Mouse (Mus musculus): ENCODE data around the gene Ccdc180. TPM values are rescaled to one million over a fixed set of nuclear protein-coding genes. Genes with fewer than 3 reads are reported as not detected.

Ccdc180 gene
- under 1 TPM; 0.21 to 0.70 (median 0.36) TPM for total RNA-seq (2022)

DNA sequence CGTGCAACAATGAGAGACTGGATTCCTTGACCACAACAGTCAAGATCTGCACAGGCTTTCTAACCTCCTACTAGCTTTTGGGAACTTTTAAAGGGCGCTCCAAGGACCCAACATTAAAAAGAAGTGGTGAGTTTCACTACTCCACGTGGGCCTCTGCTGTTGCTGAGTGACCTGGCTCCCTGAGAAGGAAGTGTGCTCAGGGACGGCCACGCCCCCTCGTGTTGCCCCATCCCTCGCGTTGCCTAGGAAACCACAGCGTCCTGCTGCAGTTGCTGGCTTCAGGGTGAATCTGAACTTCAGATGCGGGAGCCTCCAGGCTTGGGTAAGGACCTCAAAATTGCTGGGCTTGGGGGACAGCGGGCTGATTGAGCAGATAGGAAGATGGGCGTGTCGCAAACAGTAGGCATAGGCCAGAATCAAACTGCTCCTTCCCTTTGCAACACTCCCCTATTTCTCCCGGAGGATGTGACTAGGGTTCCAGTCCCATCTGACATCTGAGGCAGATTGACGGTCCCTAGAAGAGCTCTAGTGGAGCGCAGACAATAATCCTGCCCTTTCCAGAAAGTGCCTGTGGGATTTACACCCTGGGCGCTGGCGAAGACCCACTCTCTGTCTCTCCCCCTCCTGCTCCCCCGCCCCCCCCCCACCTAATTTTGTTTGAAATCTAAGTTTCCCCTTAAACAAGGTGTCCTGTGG is at the start of gene Ccdc180:
Gene Ccdc180, plus strand, starts transcription at position 238 of the 696 bp plus-strand sequence.
- peak; percentile 9 to 19 for DNase-seq (ENCODE audit: low spot score in 2 of 2)

DNA sequence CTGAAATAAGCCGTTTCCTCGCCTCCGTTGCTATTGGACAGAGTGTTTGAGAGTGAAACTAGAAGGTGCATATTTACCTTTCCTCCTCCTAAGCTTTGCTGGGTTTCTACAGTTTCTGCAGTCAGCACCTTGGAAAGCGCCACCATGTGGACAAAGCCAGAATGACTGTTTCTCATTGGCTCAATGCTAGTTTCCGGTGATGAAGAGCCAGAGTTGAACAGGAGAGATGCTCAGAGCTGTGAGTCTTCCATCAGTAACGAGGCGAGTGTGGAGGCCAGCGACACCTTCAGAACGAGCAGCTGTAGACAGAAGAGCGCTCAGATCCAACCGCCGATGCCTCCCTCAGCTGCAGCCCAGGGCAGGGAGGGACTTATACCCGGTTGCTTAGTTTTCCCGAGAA is 45.7 kb upstream of the Ccdc180 start:
- DNase-seq (ENCODE audit: low spot score in 2 of 2): peak in 1 of 2 experiments; percentile 39

DNA sequence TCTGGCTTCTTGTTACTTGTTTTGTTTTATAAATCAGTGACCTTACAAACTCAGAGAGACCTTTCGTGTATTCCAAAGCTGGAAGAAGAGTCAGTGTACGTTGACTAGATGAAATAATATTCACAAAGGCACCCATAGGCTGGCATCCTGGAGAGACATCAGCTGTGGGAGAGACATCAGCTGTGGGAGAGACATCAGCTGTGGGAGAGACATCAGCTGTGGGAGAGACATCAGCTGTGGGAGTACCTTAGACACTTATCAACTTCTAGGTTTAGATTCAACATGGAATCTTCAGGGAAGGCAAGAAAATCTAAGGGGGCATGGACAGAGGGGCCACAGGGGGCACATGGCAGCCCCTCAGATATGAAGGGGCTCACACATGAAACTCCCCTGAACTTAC is 43.8 kb upstream of the Ccdc180 start:
- DNase-seq (ENCODE audit: low spot score in 2 of 2): no peak

DNA sequence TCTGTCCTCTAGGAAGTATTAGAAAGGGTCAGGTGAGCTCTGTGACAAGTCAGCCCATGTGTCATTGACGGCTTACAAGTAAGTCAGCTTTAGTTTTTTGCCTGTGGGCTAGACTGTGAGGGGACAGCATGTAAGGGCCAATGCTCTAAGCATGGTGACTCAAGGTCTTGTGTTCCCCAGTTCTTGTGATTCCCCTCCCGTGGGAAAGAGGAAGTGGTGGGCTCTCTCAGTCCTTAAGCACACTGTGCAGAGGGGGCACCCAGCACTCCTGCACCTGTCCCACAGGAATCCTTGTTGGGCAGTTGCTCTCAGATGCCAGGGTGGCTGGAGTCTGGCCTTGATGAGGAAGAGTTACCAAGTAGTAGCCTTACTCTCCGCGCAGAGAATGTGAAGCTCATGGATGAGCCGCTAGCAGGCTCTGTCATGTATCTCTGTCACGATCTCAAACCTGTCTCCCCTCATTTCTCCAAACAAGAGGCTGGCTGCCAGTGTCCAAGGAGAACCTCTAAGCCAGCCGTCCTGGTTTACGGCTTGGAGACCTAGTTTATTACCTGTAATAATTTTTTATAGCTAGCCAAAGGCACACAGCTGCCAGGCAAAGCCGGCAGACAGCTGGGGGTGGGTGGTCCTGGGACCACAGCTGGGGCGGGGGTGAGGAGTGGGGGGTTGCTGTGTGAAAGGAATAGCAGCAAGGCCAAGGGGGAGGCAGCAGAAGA is 41.8 kb upstream of the Ccdc180 start, which contains the start of gene Stra6l:
Gene Stra6l, plus strand, starts transcription at position 556 of the 716 bp plus-strand sequence.
- DNase-seq (ENCODE audit: low spot score in 2 of 2): no peak

DNA sequence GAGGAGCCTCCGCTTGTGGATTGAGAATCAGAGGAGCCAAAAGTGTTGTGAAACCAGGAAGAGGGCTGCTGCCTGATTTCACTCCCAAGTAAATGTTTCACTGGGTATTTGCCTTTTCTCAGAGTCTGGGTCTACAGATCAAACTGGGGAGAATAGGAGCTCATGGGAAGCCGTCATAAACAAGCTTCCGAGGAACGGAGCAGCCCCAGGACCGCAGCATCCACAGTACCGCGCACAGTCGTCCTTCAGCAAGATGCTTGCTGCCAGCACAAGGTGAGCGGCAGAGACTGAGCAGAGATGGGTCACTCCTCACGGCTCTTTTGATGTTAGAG is 41.3 kb upstream of the Ccdc180 start:
- DNase-seq (ENCODE audit: low spot score in 2 of 2): no peak

DNA sequence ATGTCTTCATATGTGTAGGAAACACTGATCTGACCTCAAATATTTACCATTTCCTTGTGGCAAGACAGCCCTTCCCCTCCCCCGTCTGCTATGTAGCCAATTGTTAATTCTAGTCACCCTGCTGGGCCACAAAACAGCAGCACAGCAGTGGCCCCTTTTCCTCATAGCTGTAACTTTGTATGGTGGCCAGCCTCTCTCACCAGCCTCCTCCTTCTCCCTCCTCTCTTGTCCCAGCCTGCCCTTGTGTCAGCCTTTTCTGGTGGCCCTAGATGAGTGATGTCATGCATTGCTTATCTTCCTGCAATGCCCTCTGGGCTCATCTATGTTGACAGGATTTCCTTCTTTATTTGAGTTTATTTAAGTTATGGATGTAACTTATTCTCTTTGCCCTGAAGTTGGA is 40.7 kb upstream of the Ccdc180 start:
- DNase-seq (ENCODE audit: low spot score in 2 of 2): no peak

DNA sequence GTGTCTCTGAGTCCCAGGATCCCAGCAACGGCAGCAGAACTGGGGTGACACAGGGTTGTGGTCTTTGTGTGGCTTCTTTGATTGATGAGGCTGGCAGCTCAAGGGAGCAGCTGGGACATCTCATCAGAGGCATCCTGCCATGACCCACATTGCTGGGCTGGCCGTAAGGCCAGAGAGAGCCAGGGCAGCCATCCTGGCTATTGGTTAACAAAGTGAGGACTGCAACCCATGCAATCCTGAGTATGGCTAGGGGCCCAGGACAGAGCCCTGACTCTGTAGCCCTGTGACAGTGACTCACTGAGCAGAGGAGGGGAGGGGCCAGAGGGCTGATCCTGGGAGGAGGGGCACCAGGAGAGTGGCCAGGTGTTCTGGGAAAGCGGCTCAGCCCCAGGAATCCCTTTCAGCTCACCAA is 38.5 kb upstream of the Ccdc180 start:
- DNase-seq (ENCODE audit: low spot score in 2 of 2): no peak

DNA sequence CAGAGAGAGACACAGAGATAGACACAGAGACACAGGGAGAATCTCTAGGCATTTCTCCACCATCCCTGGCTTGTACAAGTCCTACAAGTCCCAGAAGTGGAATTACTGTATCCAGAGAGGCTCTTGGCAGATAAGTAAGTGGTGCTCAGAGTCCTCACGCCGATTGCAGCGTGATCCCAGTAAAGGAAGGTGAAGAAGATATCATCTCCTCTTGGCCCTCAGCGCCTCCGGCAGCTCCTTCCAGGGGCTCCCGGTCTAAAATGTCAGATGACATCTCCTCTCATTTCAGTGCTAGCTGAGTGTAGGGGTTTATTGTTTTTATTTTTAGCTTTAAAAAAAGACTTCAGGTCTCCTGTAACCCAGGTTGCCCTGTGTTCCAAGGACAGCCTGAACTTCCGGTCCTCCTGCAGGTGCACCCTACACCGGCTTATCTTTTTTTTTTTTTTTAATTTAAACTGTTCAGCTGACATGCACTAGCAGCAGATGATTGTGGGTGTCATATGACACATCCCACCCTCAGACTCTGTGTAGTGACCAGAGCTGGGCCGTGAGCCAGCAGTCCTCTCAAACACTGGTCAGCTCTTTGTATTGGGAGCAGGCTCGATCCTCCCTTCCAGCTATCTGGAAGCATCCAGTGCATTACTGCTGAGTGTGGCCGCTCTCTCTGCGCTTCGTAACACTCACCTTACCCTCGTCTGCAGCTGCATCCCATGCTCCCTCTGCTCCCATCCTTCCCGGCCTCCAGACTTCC is 36.4 kb upstream of the Ccdc180 start:
- DNase-seq (ENCODE audit: low spot score in 2 of 2): no peak

DNA sequence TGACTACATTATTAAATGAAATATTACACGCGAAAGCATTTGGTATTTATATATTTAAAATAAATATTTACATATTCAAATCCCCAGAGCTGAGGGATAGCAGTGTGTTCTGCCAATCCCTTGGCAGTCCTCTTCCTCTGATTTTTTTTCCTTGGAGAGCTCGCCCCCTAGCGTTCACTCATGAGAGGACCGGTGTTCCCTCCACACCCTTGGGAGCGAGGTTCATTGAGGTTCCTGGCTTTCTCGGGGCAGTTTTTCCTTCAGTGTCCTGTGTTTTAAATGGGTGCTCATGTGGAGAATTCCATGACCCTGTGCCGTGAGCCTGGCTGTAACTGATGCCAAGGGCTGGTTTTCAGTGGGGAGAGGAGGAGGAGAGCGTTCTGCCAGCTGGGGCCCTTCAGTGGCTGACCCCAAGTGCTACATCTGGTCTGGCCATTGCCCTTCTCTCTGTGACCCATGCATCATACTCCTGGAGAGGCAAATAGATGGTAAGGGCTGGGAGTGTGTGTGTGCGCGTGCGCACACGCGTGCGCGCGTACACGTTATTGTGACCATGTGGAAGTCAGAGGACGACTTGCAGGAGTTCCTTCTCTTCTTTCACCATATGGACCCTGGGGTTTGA is 34.2 kb upstream of the Ccdc180 start:
- peak; percentile 48 to 71 for DNase-seq (ENCODE audit: low spot score in 2 of 2)

DNA sequence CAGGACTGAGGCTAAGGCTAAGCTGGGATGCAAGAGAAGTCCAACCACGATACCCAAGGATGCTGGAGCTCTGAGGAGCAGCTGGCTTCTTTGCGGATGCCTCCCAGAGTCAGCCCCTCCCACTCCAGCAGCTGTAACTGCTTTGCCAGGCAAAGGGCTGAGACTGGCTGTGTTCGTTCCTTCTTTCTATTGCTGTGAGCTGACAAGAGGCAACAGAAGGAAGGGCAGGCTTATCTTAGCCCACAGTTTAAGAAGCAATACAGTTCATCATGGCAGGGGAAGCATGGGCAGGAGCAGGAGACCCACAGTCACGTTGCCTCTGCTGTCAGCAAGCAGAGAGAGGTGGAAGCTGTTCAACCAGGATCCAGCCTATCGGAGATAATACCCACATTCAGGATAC is 28.9 kb upstream of the Ccdc180 start:
- DNase-seq (ENCODE audit: low spot score in 2 of 2): no peak

DNA sequence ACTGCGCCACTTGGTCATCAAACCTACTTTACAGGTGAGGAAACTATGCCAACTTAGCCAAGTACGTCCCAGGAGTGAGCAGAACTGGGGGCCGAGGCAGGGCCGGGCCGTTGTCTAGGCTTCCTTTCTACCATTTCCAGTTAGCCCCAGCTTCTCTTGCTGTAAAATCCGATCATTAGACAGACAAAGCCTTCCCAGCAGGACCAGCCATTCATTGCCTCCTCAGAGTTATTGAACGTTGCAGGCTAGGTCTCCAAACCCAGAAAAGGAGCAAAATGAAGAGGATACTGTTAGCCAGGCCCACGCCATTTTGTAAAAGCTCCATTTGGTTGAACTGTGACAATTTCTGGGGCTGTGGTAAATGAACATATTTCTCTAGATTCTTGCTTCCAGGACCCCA is 22.7 kb upstream of the Ccdc180 start:
- DNase-seq (ENCODE audit: low spot score in 2 of 2): no peak

DNA sequence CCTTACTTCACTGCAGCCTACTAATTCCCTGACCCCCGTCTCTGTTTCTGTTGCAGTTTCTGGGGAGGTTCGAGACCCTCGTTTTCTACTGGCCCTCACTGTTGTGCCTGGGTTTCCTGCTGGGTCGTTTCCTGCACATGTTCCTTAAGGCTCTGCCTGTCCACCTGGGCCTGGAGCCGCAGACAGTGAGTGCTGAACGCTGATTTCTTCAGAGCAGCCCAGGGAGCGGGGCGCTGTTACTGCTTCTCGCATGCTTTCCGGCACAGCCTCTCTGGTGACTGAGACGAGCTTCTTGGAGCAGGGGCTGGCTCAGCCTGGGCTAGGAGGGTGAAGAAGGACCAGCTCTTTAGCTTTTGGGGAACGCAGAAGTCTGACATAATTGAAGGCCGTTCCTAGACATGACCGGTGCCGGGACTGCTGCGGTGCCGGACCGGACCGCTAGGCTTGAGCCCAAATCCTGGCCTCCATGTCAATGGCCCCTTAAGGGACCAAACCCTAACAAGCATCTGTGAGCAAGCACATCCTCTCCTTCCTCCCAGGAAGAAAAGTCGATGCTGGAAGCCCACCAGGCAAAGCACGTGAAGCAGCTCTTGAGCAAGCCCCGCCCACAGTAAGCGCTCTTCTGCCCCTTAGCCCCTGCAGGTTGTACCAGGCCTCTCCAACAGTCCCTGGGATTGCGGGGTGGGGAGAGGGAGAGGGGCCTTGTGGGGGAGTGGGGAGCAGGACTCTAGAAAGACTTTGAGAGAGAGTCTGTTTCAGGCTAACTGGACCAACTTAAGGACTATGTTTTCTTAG is 20.9 kb upstream of the Ccdc180 start:
- DNase-seq (ENCODE audit: low spot score in 2 of 2): no peak

DNA sequence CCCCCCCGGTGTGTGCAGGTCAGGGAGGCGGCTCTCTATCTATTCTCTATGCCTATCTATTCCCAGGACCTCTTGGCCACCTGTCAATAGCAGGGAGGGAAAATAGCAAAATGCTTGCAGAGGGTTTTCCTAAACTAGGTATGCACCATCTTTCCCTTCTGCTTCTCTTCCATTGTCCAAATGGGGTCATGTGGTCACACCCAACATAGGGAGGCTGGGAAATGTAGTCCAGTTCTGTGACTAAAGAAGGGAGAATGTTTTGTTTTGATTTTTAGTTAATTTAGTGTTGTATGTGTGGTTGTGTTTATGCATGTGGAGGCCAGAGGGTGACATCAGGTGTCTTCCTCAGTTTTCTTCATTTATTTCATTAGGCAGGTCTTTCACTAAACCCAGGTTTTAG is 18.0 kb upstream of the Ccdc180 start:
- DNase-seq (ENCODE audit: low spot score in 2 of 2): no peak

DNA sequence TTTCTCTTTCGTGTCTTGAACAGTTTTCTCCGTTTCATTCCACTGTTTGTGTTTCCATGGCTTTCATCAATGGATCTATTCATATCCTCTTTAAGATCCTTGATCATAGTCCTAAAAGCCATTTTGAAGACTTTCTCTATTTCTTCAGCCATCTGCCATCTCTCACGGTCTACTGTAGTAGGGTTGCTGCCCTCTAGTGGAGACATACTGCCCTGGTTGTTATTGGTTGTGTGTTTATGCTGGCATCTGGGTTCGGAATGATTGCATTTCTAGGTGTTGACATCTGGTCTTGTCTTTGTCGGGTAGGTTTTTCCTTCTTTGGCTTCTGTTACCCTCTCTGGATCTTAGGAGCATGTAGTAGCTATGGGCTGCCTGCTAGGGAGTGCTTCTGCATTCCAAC is 11.2 kb upstream of the Ccdc180 start:
- peak; percentile 9 to 21 for DNase-seq (ENCODE audit: low spot score in 2 of 2)

DNA sequence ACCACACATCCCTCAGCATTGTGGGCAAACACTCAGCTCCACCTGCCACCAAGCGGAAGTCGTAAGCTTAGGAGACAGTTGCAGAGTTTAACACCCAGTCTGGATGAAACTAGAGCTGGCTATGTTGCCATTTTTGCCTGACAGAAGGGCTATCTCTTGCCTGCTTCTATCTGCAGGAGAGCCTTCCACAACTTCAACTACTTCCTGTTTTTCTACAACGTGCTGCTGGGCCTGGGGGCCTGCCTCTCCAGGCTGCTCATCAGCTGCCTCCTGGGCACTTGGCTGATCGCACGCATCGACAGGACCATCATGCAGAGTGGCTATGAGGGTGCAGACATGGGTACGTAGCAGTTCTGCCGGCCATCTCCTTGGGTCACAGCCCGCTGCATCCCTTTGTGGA is 7.6 kb upstream of the Ccdc180 start:
- no peak for DNase-seq (ENCODE audit: low spot score in 2 of 2)

DNA sequence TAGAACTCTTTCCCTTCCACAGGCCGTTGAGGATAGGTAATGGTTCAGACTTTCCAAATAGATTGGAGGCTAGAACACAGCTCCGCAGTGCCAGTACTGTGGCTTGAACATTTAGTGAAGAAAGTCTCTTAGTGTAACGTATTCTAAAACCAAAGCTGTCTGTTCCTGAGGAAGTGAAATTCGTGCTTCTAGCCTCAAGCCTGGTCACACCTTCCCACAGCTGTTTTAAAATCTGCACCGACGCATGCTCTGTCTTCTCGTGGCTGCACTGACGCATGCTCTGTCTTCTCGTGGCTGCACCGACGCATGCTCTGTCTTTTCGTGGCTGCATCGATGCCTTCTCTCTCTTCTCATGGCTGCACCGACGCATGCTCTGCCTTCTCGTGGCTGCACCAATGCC is 6.9 kb upstream of the Ccdc180 start:
- no peak for DNase-seq (ENCODE audit: low spot score in 2 of 2)

DNA sequence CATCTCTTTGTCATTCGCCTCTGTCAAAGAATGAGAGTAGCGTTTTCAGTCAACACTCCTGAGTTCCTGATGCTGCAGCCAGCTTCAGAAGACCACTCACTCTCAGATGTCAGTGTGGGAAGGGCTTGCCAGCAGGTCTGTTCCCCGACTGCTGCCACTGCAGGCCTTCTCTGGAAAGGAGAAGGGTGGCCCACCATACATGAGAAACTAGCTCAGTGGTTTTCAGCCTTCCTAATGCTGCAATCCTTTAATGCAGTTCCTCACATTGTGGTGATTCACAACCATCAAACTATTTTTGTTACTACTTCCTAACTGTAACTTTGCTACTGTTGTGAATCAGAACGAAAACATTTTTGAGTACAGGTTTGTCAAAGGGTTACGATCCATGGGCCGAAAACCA is 616 bp upstream of the Ccdc180 start:
- DNase-seq (ENCODE audit: low spot score in 2 of 2): no peak

DNA sequence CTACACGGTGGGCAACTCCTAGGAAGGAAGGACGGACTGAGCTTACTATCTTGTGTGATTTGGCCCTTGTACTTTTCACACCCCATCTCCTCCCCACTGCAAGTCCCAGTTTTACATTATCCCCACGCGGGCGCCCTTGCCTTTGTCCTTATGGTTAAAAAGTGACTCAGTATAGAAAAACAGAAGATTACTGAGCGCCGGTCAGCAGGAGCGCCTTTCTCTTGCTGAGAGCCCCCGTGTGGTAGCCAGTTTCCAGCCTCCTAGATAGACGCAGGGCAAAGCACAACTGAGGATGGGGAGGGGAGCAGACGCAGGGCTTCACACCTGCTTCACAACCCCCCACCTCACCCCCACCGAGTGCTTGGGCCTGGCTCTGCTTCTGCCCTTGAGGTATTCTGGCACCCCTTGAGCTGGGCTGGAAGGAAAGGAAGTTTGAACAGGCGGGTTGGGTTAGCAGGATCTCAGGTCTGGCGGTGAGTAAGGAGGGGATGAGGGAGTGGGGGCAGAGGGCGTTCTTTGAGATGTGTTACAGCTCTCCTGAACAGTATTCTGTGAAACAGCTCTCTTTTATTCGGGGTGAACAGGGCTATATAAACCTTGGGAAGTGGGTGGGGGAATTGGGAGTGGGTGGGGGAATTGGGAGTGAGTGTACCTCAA is 6.5 kb downstream of the Ccdc180 start:
- DNase-seq (ENCODE audit: low spot score in 2 of 2): no peak

DNA sequence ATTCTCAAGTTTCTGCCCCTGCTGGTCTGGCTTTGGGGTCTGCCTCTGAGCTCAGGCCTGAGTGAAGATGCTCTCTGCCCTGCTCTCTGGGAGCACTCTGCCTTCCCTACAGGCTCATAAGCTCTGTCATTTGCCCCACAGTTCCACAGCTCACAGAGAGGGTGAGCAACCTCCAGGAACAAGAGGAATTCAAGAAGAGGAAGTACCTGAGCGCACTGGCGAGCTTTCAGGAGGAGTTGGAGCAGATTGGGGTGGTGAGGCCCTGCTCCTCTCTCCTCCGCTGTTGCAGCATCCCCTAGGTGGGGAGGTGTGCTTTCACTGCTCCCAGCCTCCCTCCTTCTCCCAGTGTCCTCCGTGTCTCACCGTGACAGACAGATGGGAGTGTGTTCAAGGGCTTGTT is 8.3 kb downstream of the Ccdc180 start:
- DNase-seq (ENCODE audit: low spot score in 2 of 2): no peak

DNA sequence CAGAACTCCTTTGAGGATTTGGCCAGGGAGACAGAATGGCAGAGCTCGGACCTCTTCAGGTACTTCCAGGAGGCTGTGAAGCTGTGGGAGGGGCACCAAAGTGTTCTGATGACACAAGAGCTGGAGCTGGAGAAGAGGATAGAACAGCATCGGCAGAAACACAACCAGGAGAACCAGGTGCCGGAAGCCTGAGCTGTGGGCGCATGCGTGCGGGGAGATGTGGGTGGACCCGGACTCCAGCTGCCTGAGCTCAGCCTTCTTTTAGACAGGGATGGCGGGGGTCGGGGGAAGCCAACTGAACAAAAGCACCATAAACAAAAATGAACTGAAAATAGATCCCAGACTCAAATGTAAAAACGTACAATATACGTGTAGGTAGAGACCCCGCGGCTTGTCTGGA is 19.2 kb downstream of the Ccdc180 start:
- peak; percentile 14 to 19 for DNase-seq (ENCODE audit: low spot score in 2 of 2)

DNA sequence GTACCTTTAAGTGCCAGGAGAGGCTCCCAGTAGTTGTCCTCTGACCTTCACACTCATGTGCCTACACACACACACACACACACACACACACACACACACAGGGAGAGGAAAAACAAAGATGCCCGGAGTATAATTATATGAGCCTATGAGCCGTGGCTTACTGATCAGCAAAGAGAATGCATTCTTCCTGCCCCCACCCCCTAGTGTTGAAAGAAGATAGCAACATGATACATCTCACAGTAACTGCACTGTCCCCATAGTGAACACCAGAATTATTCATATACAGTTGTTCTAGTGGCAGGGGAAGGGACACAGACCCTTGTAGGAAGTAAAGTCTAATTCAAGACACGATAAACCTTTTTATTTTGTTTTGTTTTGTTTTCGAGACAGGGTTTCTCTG is 19.8 kb downstream of the Ccdc180 start:
- DNase-seq (ENCODE audit: low spot score in 2 of 2): no peak
